Mouse (Mus musculus): ENCODE results near the gene 6030458C11Rik.
A peak's percentile ranks its signal among the peaks of the same experiment; 100 is the strongest.
"Not testable (repeated sequence)": the region's sequence is repeated elsewhere in the genome, so short reads cannot be mapped to it uniquely, and the experiment has no call there.

The 6030458C11Rik gene

GRCm38 (mm10) chr15:12822416-12823395 lies 1.7 kb downstream of the 6030458C11Rik start:
- no peak for DNase-seq (ENCODE audit: extremely low spot score, low read depth, low spot score)

DNA sequence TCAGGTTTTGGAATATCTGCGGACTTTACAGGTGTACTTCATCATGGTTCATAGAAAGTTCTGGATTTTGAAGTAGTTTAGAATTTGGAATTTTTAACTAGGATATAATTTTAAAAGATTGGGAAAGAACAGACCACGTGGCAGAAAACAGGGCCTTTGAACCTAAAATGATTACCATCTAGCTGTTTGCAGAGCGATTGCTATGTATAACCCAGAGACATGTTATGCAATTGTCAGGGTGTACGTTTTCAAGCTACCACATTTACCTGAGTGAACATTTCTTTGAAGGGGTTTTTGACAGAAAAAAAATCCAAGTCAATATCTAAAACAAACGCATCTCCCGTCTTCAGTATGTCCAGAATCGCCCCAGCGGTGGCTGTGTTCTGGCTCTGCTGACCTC lies 6.9 kb downstream of the 6030458C11Rik start:
- DNase-seq (ENCODE audit: extremely low spot score, low read depth, low spot score): no peak

GRCm38 (mm10) chr15:12812646-12813045 lies 11.8 kb downstream of the 6030458C11Rik start:
- DNase-seq (ENCODE audit: extremely low spot score, low read depth, low spot score): no peak

GRCm38 (mm10) chr15:12809305-12809704 lies 15.1 kb downstream of the 6030458C11Rik start:
- DNase-seq (ENCODE audit: extremely low spot score, low read depth, low spot score): no peak

DNA sequence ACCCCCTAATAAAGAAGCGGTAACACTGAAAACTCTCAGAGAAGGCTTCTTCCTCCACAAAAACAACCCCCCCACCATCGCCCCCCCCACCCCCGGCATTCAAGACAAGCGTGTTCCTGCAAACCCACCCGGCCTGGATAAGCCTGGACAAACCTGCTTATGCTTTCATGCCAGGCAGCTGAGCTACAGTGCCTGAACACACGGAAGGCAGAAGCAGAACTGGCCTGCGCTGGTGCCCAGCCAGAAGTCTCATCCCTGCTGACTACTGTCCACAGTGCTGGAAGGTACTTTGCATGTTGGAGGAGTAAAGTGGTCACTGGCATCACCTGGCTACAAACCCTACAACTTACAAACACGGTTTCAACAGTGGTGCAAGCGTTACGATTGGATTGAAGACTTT lies 17.4 kb downstream of the 6030458C11Rik start:
- DNase-seq (ENCODE audit: extremely low spot score, low read depth, low spot score): no peak

- DNase-seq (ENCODE audit: extremely low spot score, low read depth, low spot score): no peak
Observed at GRCm38 (mm10) chr15:12805071-12805470, 19.4 kb downstream of the 6030458C11Rik start.

DNA sequence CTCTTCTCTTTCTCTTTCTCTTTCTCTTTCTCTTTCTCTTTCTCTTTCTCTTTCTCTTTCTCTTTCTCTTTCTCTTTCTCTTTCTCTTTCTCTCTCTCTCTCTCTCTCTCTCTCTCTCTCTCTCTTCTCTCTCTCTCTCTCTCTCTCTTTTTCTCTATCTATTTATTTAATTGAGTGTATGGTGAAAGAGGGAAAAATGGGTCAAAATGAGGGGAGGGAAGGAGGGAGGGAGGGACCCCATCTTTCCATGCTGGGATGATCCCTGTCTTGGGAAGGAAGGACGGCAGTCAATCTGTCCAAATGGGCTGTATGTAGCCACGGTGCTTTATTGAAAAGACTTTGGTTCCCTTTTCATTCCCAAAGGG lies 23.3 kb downstream of the 6030458C11Rik start:
- not testable (repeated sequence) for DNase-seq (ENCODE audit: extremely low spot score, low read depth, low spot score)

- DNase-seq (ENCODE audit: extremely low spot score, low read depth, low spot score): no peak
Observed at GRCm38 (mm10) chr15:12800405-12801141, 23.9 kb downstream of the 6030458C11Rik start.

- no peak for DNase-seq (ENCODE audit: extremely low spot score, low read depth, low spot score)
Observed at GRCm38 (mm10) chr15:12798043-12798442, 26.4 kb downstream of the 6030458C11Rik start.

- no peak for DNase-seq (ENCODE audit: extremely low spot score, low read depth, low spot score)
Observed at GRCm38 (mm10) chr15:12795909-12796470, 28.5 kb downstream of the 6030458C11Rik start.

GRCm38 (mm10) chr15:12795457-12795894 lies 29.0 kb downstream of the 6030458C11Rik start:
- DNase-seq (ENCODE audit: extremely low spot score, low read depth, low spot score): peak; percentile 86

DNA sequence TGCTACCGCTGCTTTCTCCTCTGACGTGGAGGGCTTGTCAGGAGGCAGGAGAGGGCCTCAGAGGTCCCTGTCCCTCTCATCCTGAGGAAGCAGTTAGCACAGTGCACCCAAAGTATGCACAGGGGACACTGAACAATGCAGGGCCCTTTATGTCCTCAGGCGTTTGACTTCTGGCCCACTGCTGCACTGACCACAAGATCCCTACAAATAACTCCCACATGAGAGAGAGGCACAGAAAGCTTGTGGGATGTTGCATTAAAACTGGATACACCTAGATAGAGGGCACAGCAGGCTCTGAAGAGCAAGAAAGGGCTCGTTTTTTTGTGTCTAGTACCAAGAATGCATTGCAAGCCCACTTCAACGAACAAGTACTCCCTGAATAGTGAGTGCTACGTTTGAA lies 30.1 kb downstream of the 6030458C11Rik start:
- DNase-seq (ENCODE audit: extremely low spot score, low read depth, low spot score): no peak

GRCm38 (mm10) chr15:12789406-12789867 lies 35.0 kb downstream of the 6030458C11Rik start:
- DNase-seq (ENCODE audit: extremely low spot score, low read depth, low spot score): no peak

DNA sequence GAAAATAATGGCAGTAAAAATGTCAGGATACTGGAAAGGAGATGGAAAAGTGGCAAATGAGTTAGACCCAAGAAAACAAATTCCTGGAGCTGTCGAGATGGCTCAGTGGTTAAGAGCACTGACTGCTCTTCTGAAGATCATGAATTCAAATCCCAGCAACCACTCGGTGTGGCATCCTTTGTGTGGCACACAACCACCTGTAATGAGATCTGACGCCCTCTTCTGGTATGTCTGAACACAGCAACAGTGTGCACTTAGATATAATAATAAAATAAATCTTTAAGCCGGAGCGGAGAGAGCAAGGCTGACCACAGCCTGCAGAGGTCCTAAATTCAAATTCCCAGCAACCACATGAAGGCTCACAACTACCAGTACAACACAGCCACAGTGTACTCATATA lies 35.9 kb downstream of the 6030458C11Rik start:
- DNase-seq (ENCODE audit: extremely low spot score, low read depth, low spot score): no peak

GRCm38 (mm10) chr15:12781729-12782326 lies 42.6 kb downstream of the 6030458C11Rik start:
- DNase-seq (ENCODE audit: extremely low spot score, low read depth, low spot score): no peak

GRCm38 (mm10) chr15:12781296-12781695 lies 43.2 kb downstream of the 6030458C11Rik start:
- DNase-seq (ENCODE audit: extremely low spot score, low read depth, low spot score): no peak

DNA sequence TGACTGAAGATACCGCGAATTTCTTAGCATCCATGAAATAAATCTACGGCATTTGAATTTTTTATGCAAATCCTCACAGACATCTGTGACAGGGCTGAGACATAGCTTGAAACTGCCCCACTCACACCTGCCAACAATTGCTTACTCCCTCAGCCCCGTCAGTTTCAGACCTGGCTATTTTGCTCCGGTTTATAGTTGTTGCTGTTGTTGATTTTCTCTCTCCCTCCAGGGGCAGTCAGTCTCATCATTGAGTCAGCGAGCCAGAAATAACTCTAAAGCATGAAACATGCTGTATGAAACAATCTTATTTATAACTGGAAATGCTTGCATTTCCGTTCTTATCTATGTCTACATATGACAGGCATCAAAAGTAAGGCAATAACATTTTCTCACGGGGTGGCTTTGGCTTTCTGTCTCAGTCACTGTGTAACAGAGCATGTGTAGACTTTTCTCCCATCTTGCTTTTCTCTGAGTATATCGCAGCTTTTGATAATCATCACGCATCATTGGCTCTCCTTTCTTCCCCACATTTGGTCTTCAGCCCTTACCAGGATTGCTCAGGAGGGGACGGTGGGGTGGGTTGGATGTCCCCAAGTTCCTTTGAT lies 50.2 kb downstream of the 6030458C11Rik start:
- no peak for DNase-seq (ENCODE audit: extremely low spot score, low read depth, low spot score)

DNA sequence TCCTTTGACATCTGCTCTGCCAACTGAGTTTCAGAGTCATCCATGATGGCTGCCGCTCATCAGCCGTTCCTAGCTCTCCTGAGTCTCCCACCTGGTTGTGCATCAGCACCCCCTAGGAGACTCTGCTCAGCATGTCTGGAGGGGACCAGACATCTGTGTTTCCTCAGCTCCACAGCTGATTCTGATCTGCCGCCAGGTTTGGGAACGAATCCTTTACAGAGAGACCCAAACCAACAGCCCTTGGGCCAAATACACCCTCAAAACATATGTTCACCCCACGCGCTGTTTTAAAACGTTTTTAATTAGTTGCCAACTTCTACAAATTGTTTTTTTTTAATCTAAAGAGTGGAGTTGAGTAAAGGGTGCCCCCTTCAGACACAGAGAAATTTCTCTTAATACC lies 53.5 kb downstream of the 6030458C11Rik start:
- no peak for DNase-seq (ENCODE audit: extremely low spot score, low read depth, low spot score)

DNA sequence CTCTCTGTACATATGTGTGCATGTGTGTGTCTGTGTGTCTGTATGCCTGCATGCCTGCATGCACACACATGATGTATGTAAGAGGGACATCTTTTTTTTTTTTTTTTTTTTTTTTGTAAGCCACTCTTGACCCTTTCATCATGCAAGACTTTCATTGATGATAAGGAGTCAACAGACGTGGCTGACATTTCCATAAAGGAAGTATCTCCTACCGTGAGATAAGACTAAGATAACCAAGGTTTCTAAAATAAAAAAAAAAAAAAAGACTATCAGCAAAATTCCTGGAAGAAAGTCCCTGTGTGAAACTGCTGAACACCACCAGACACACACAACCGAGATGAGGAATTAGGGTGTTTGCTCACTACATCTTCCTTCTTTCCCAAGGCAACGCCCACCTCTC lies 57.6 kb downstream of the 6030458C11Rik start:
- no peak for DNase-seq (ENCODE audit: extremely low spot score, low read depth, low spot score)

- DNase-seq (ENCODE audit: extremely low spot score, low read depth, low spot score): no peak
Observed at GRCm38 (mm10) chr15:12763147-12763546, 61.3 kb downstream of the 6030458C11Rik start.

Data from hindlimb bud, embryonic 11.5 days (tissue).